Mouse (Mus musculus) MEL (cell line): ENCODE results near the gene Wnt3. TPM values are rescaled to one million over a fixed set of nuclear protein-coding genes. Genes with fewer than 3 reads are reported as not detected.
A peak's percentile ranks its signal among the peaks of the same experiment; 100 is the strongest.

Experiments used
- DNase-seq: peaks from one replicate; pipeline ENCODE4 v3.0.0; 2011; ENCODE audit warnings: low read depth, low spot score
- H3K27ac ChIP-seq: 2 replicates; pipeline ENCODE4 v1.5.1; 2012; ENCODE audit warnings: low read depth, mild to moderate bottlenecking, control low read depth, low read length, moderate library complexity; ENCODE audit not compliant: control insufficient read depth
- H3K27me3 ChIP-seq, 2 experiments: fragments of 150-350 bp in 1 of 2; sonication (generic) in 1 of 2; 2 replicates each; pipeline ENCODE4 v1.6.1; 2012; ENCODE audit warnings: low read length in 2 of 2, mild to moderate bottlenecking in 2 of 2, improper control_type of control experiment in 1 of 2, moderate library complexity in 1 of 2; ENCODE audit not compliant: insufficient read depth in 2 of 2, control insufficient read depth in 1 of 2
- H3K36me3 ChIP-seq, 2 experiments: 2 replicates each; pipeline ENCODE4 v1.6.1; 2012 to 2014; ENCODE audit warnings: low read length in 2 of 2, improper control_type of control experiment in 1 of 2, inconsistent platforms in 1 of 2, mild to moderate bottlenecking in 1 of 2; ENCODE audit not compliant: insufficient read depth in 2 of 2, control insufficient read depth in 1 of 2
- H3K4me1 ChIP-seq, 2 experiments: fragments of 150-350 bp in 1 of 2; sonication (generic) in 1 of 2; 2 replicates each; pipeline ENCODE4 v1.6.1; 2012; ENCODE audit warnings: low read length in 2 of 2, improper control_type of control experiment in 1 of 2, mild to moderate bottlenecking in 1 of 2; ENCODE audit not compliant: insufficient read depth in 2 of 2, control insufficient read depth in 1 of 2
- H3K4me3 ChIP-seq, 2 experiments: fragments of 150-350 bp in 1 of 2; sonication (generic) in 1 of 2; 2 replicates each; pipeline ENCODE4 v1.5.1; 2012; ENCODE audit warnings: low read depth in 2 of 2, low read length in 2 of 2, mild to moderate bottlenecking in 2 of 2, moderate library complexity in 2 of 2, control low read depth in 1 of 2, improper control_type of control experiment in 1 of 2; ENCODE audit not compliant: control insufficient read depth in 1 of 2, insufficient read depth in 1 of 2
- H3K79me2 ChIP-seq: 2 replicates; pipeline ENCODE4 v1.6.1; 2012; ENCODE audit warnings: mild to moderate bottlenecking, low read length, moderate library complexity; ENCODE audit not compliant: control insufficient read depth, poor library complexity, insufficient read depth
- H3K9ac ChIP-seq: 2 replicates; pipeline ENCODE4 v1.6.1; 2012; ENCODE audit warnings: low read depth, mild to moderate bottlenecking, control low read depth, low read length, moderate library complexity; ENCODE audit not compliant: control insufficient read depth, poor library complexity, severe bottlenecking
- H3K9me3 ChIP-seq: fragments of 150-350 bp; sonication (generic); replicated peaks from 2 replicates; pipeline ENCODE4 v1.6.1; 2012; ENCODE audit warnings: mild to moderate bottlenecking, low read length, improper control_type of control experiment, moderate library complexity; ENCODE audit not compliant: insufficient read depth
- BHLHE40 ChIP-seq: IDR thresholded peaks from 2 replicates; pipeline ENCODE4 v1.6.1; 2012; ENCODE audit warnings: low read depth, mild to moderate bottlenecking, inconsistent platforms, low read length, improper control_type of control experiment, borderline replicate concordance
- CHD1 ChIP-seq: IDR thresholded peaks from 2 replicates; pipeline ENCODE4 v1.6.1; 2012; ENCODE audit warnings: low read depth, mild to moderate bottlenecking, inconsistent platforms, low read length, improper control_type of control experiment
- CHD2 ChIP-seq: IDR thresholded peaks from 2 replicates; pipeline ENCODE4 v1.6.1; 2011; ENCODE audit warnings: low read length, improper control_type of control experiment
- CTCF ChIP-seq, 3 experiments: IDR thresholded peaks in 2 of 3; conservative IDR thresholded peaks in 1 of 3; 2 replicates each; pipeline ENCODE4 v1.5.1; 2011 to 2012; ENCODE audit warnings: low read length in 3 of 3, low read depth in 2 of 3, mild to moderate bottlenecking in 2 of 3, improper control_type of control experiment in 1 of 3, inconsistent platforms in 1 of 3, mixed read lengths in 1 of 3, moderate library complexity in 1 of 3; ENCODE audit not compliant: control insufficient read depth in 1 of 3, insufficient read depth in 1 of 3, poor library complexity in 1 of 3, severe bottlenecking in 1 of 3
- E2F4 ChIP-seq: IDR thresholded peaks from 2 replicates; pipeline ENCODE4 v1.6.1; 2011; ENCODE audit warnings: low read depth, low read length, improper control_type of control experiment, borderline replicate concordance
- ELF1 ChIP-seq: IDR thresholded peaks from 2 replicates; pipeline ENCODE4 v1.6.1; 2014; ENCODE audit warnings: low read depth, mild to moderate bottlenecking, inconsistent platforms, low read length, improper control_type of control experiment, moderate library complexity
- EP300 ChIP-seq, 2 experiments: IDR thresholded peaks; 2 replicates each; pipeline ENCODE4 v1.6.1; 2011; ENCODE audit warnings: improper control_type of control experiment in 2 of 2, low read length in 2 of 2, low read depth in 1 of 2, mild to moderate bottlenecking in 1 of 2
- ETS1 ChIP-seq: IDR thresholded peaks from 2 replicates; pipeline ENCODE4 v1.6.1; 2012; ENCODE audit warnings: low read depth, mild to moderate bottlenecking, inconsistent platforms, low read length, improper control_type of control experiment, moderate library complexity
- JUND ChIP-seq: IDR thresholded peaks from 2 replicates; pipeline ENCODE4 v1.6.1; 2011; ENCODE audit warnings: low read depth, mild to moderate bottlenecking, improper control_type of control experiment, low read length
- KAT2A ChIP-seq: conservative IDR thresholded peaks from 2 replicates; pipeline ENCODE4 v1.6.1; 2012; ENCODE audit warnings: low read depth, low read length, improper control_type of control experiment, inconsistent platforms
- MAFK ChIP-seq: IDR thresholded peaks from 2 replicates; pipeline ENCODE4 v1.6.1; 2011; ENCODE audit warnings: low read depth, mild to moderate bottlenecking, low read length, improper control_type of control experiment, borderline replicate concordance
- MAX ChIP-seq: IDR thresholded peaks from 2 replicates; pipeline ENCODE4 v1.6.1; 2011; ENCODE audit warnings: low read length, improper control_type of control experiment
- MAZ ChIP-seq: IDR thresholded peaks from 2 replicates; pipeline ENCODE4 v1.6.1; 2012; ENCODE audit warnings: low read depth, mild to moderate bottlenecking, inconsistent platforms, low read length, improper control_type of control experiment
- MYB ChIP-seq: IDR thresholded peaks from 2 replicates; pipeline ENCODE4 v1.6.1; 2011; ENCODE audit warnings: mild to moderate bottlenecking, low read depth, low read length, improper control_type of control experiment
- MYC ChIP-seq: IDR thresholded peaks from 2 replicates; pipeline ENCODE4 v1.6.1; 2011; ENCODE audit warnings: low read depth, mild to moderate bottlenecking, low read length, improper control_type of control experiment, moderate library complexity
- POLR2A ChIP-seq, 2 experiments: IDR thresholded peaks; 2 replicates each; pipeline ENCODE4 v1.6.1; 2011 to 2012; ENCODE audit warnings: low read length in 2 of 2, mild to moderate bottlenecking in 2 of 2, control low read depth in 1 of 2, improper control_type of control experiment in 1 of 2, low read depth in 1 of 2, moderate library complexity in 1 of 2; ENCODE audit not compliant: control insufficient read depth in 1 of 2, insufficient read depth in 1 of 2, poor library complexity in 1 of 2
- POLR2AphosphoS2 ChIP-seq: IDR thresholded peaks from 2 replicates; pipeline ENCODE4 v1.6.1; 2011; ENCODE audit warnings: low read length, improper control_type of control experiment
- RAD21 ChIP-seq: IDR thresholded peaks from 2 replicates; pipeline ENCODE4 v1.6.1; 2011; ENCODE audit warnings: mild to moderate bottlenecking, low read depth, low read length, improper control_type of control experiment
- RCOR1 ChIP-seq: IDR thresholded peaks from 2 replicates; pipeline ENCODE4 v1.6.1; 2012; ENCODE audit warnings: low read depth, mild to moderate bottlenecking, inconsistent platforms, low read length, improper control_type of control experiment
- SIN3A ChIP-seq: IDR thresholded peaks from 2 replicates; pipeline ENCODE4 v1.6.1; 2012; ENCODE audit warnings: low read length, improper control_type of control experiment, inconsistent platforms
- SMC3 ChIP-seq: IDR thresholded peaks from 2 replicates; pipeline ENCODE4 v1.6.1; 2011; ENCODE audit warnings: low read depth, low read length, improper control_type of control experiment
- TAL1 ChIP-seq: IDR thresholded peaks from 2 replicates; pipeline ENCODE4 v1.6.1; 2012; ENCODE audit warnings: mild to moderate bottlenecking, inconsistent platforms, low read length, moderate library complexity, mixed read lengths
- TCF12 ChIP-seq: IDR thresholded peaks from 2 replicates; pipeline ENCODE4 v1.6.1; 2014; ENCODE audit warnings: low read depth, mild to moderate bottlenecking, inconsistent platforms, low read length, improper control_type of control experiment, moderate library complexity
- ZC3H11A ChIP-seq: IDR thresholded peaks from 2 replicates; pipeline ENCODE4 v1.6.1; 2012; ENCODE audit warnings: low read depth, mild to moderate bottlenecking, inconsistent platforms, low read length, improper control_type of control experiment
- ZMIZ1 ChIP-seq: IDR thresholded peaks from 2 replicates; pipeline ENCODE4 v1.6.1; 2012; ENCODE audit warnings: low read depth, mild to moderate bottlenecking, inconsistent platforms, low read length, improper control_type of control experiment, moderate library complexity
- polyA plus RNA-seq, 2 experiments: library from polyadenylated mRNA; stranded (reverse) in 1 of 2; unstranded in 1 of 2; fragments of >175 nt in 1 of 2; fragments of >200 nt in 1 of 2; gene quantifications; 2 replicates each; pipeline versions ENCODE4 v1.2.1 to v1.2.4; 2012; ENCODE audit warnings: low replicate concordance in 2 of 2, low read depth in 1 of 2; ENCODE audit not compliant: insufficient read length in 2 of 2, insufficient read depth in 1 of 2, missing spikeins in 1 of 2
- total RNA-seq: library from RNA; depleted of rRNA; stranded (reverse); fragments of 300-350 nt; gene quantifications from 2 replicates; pipeline ENCODE4 v1.2.3, GENCODE M21; 2012

Wnt3 gene
- total and polyA plus RNA-seq, 3 experiments, result not detected

- no peaks in the 10 kb centered on the region for H3K79me2 ChIP-seq
- DNase-seq, result peak; percentile 13
- no peak overlapping the region for H3K4me3 ChIP-seq
- no peak overlapping the region for H3K9ac ChIP-seq
- H3K36me3 ChIP-seq, result no peaks in the 10 kb centered on the region
- no peak overlapping the region for H3K27ac ChIP-seq
- peaks cover 0 to 2% of the 10 kb centered on the region in 2 experiments; a peak in 1 of 4 replicates for H3K27me3 ChIP-seq
- no peaks in the 10 kb centered on the region for H3K9me3 ChIP-seq
- no peak for TF ChIP-seq MYB
- 0 out of 2 replicates have a peak, but pooled peaks have one; percentile 8 for TF ChIP-seq SMC3
- peak; percentile 40 to 47 (median 43); a peak in 5 of 6 replicates for TF ChIP-seq CTCF (IDR thresholded peaks at IDR 0.05 in 2 of 3, conservative IDR thresholded peaks at IDR 0.05 in 1 of 3; ENCODE audit: control insufficient read depth in 1 of 3, insufficient read depth in 1 of 3, low read depth in 2 of 3, low read length in 3 of 3, poor library complexity in 1 of 3, severe bottlenecking in 1 of 3)
- no peaks in the 10 kb centered on the region for H3K4me1 ChIP-seq
These were observed 15.9 kb upstream of the Wnt3 start for GRCm38 (mm10) chr11:103758054-103758453.

DNA sequence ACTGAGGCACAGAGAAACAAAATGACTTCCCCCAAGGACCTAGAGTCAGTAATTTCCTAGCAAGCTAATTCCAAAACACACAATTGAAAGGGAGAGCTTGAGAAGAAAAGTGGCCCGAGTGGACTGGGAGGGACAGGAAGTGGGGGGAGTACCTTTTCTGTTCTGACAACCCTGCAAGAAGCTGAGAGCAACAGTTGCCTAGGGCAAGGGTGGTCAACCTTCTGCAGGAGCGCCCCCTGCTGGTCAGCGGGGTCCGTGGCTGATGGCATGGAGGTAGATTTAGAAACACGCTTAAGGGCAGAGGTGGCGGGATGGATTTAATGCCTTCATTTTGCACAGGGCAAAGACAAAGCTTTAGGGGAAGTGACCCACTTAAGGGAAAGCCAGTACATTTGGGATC is 15.2 kb upstream of the Wnt3 start:
- DNase-seq, result peak; percentile 71
- Histone ChIP-seq H3K9ac (no peak overlapping the region), H3K27me3 (0 out of 4 replicates have a peak, but pooled peaks cover 0 to 2% of the 10 kb centered on the region in 2 experiments)

GRCm38 (mm10) chr11:103760101-103760500 is 13.8 kb upstream of the Wnt3 start:
- H3K27ac ChIP-seq, result no peak overlapping the region
- no peak overlapping the region for H3K4me3 ChIP-seq
- H3K9me3 ChIP-seq, result no peaks in the 10 kb centered on the region
- no peaks in the 10 kb centered on the region for H3K4me1 ChIP-seq
- 0 out of 4 replicates have a peak, but pooled peaks cover 0 to 2% of the 10 kb centered on the region in 2 experiments for H3K27me3 ChIP-seq
- H3K79me2 ChIP-seq, result no peaks in the 10 kb centered on the region
- TF ChIP-seq CHD2 (no peak), RCOR1 (no peak), KAT2A (no peak), CTCF (IDR thresholded peaks at IDR 0.05 in 2 of 3, conservative IDR thresholded peaks at IDR 0.05 in 1 of 3; ENCODE audit: control insufficient read depth in 1 of 3, insufficient read depth in 1 of 3, low read depth in 2 of 3, low read length in 3 of 3, poor library complexity in 1 of 3, severe bottlenecking in 1 of 3) (peak in 1 of 3 experiments; percentile 10; a peak in 1 of 6 replicates), SMC3 (peak; percentile 17; the same call in 1 of the 2 replicates), RAD21 (peak; percentile 19)
- TF ChIP-seq, all 39 proteins: peak for 3
- DNase-seq, result peak; percentile 41
- Histone ChIP-seq H3K36me3 (no peaks in the 10 kb centered on the region), H3K9ac (no peak overlapping the region)

More for the DNA sequence above, 15.2 kb upstream of the Wnt3 start:
- H3K4me1 ChIP-seq, result no peaks in the 10 kb centered on the region
- H3K4me3 ChIP-seq, result no peak overlapping the region
- no peaks in the 10 kb centered on the region for H3K36me3 ChIP-seq
- H3K9me3 ChIP-seq, result no peaks in the 10 kb centered on the region
- H3K27ac ChIP-seq, result no peak overlapping the region
- TF ChIP-seq MAZ (no peak), TCF12 (no peak), CHD2 (no peak), ELF1 (no peak), KAT2A (no peak), MYC (no peak), ZC3H11A (peak; percentile 45), MAFK (no peak), RAD21 (peak; percentile 67), ETS1 (no peak), POLR2AphosphoS2 (no peak), CHD1 (no peak), POLR2A (IDR thresholded peaks at IDR 0.05; ENCODE audit: control insufficient read depth in 1 of 2, insufficient read depth in 1 of 2, low read depth in 1 of 2, low read length in 2 of 2, poor library complexity in 1 of 2) (no peak), ZMIZ1 (no peak), JUND (no peak), SIN3A (no peak), CTCF (IDR thresholded peaks at IDR 0.05 in 2 of 3, conservative IDR thresholded peaks at IDR 0.05 in 1 of 3; ENCODE audit: control insufficient read depth in 1 of 3, insufficient read depth in 1 of 3, low read depth in 2 of 3, low read length in 3 of 3, poor library complexity in 1 of 3, severe bottlenecking in 1 of 3) (peak; percentile 89 to 99 (median 92)), EP300 (IDR thresholded peaks at IDR 0.05; ENCODE audit: low read depth in 1 of 2, low read length in 2 of 2) (no peak), MAX (no peak), SMC3 (peak; percentile 79), TAL1 (no peak), BHLHE40 (no peak), E2F4 (no peak)
- no peaks in the 10 kb centered on the region for H3K79me2 ChIP-seq
